Mouse (Mus musculus) neutrophil, adult 59 days (primary cell): Measurements from ENCODE around the gene Thoc5. TPM values are rescaled to one million over a fixed set of nuclear protein-coding genes. Genes with fewer than 3 reads are reported as not detected.

Source experiments
- total RNA-seq, 2 experiments: library from RNA; stranded (reverse); gene quantifications; 1 replicate in 1 of 2; 2 replicates in 1 of 2; pipeline ENCODE4 v1.2.4; 2023

Gene Thoc5
- total RNA-seq, result 10 to 100 TPM; 18.3 to 19.0 TPM

GRCm38 (mm10) chr11:4894848-4895816, at the start of gene Thoc5:
TSS of gene Thoc5 (plus strand) at chr11:4895320.

GRCm38 (mm10) chr11:4849258-4849943, 45.7 kb upstream of the Thoc5 start, which contains the start of gene Nf2:
TSS of gene Nf2 (minus strand) at chr11:4849536.

GRCm38 (mm10) chr11:4873755-4874475, 21.2 kb upstream of the Thoc5 start, which contains the start of gene Nipsnap1:
TSS of gene Nipsnap1 (plus strand) at chr11:4873951.

GRCm38 (mm10) chr11:4947813-4948174, 52.7 kb downstream of the Thoc5 start, which contains the start of gene Nefh:
TSS of gene Nefh (minus strand) at chr11:4948064.

Other genes with a start within 250 kb of the Thoc5 start
- gene Uqcr10, start 191.0 kb upstream of the Thoc5 start, total RNA-seq, result 100 to 1,000 TPM; 124 to 131 TPM
- gene Zmat5, start 190.6 kb upstream of the Thoc5 start, total RNA-seq, result 10 to 100 TPM; 20.6 to 21.2 TPM
- gene Cabp7, start 148.5 kb upstream of the Thoc5 start, total RNA-seq, result under 1 TPM in 1 of 2 experiments, not detected in 1; 0.18 TPM
- gene Nf2, start 45.8 kb upstream of the Thoc5 start, total RNA-seq, result 10 to 100 TPM; 21.8 to 24.1 TPM
- 1 to 10 TPM; 2.6 to 3.0 TPM for gene Nipsnap1, start 21.4 kb upstream of the Thoc5 start, total RNA-seq
- gene Nefh, start 52.7 kb downstream of the Thoc5 start, total RNA-seq, result under 1 TPM; 0.11 to 0.18 TPM
- gene Ap1b1, start 91.5 kb downstream of the Thoc5 start, total RNA-seq, result 10 to 100 TPM; 41.4 to 44.2 TPM
- under 1 TPM in 1 of 2 experiments, not detected in 1; 0.51 TPM for gene Rasl10a, start 162.8 kb downstream of the Thoc5 start, total RNA-seq
- gene Gas2l1, start 170.0 kb downstream of the Thoc5 start, total RNA-seq, result 1 to 10 TPM; 3.4 to 6.3 TPM
- gene Rhbdd3, start 203.6 kb downstream of the Thoc5 start, total RNA-seq, result 1 to 10 TPM; 7.7 to 8.6 TPM
- gene Ewsr1, start 203.9 kb downstream of the Thoc5 start, total RNA-seq, result 100 to 1,000 TPM; 283 to 330 TPM